Mouse (Mus musculus) left cerebral cortex, adult 2 months (tissue): ENCODE data around the gene Zcchc2. TPM values are rescaled to one million over a fixed set of nuclear protein-coding genes. Genes with fewer than 3 reads are reported as not detected.

ENCODE experiments used
- DNase-seq, 2 experiments: peaks; one replicate each; pipeline ENCODE4 v3.0.0; 2021 to 2022; ENCODE audit warnings: low spot score in 2 of 2, mixed read lengths in 1 of 2; ENCODE audit errors: extremely low spot score in 1 of 2
- H3K27ac ChIP-seq: fragments of 200-600 bp; 2 replicates; pipeline ENCODE4 v1.8.1; 2022
- H3K4me3 ChIP-seq: fragments of 200-600 bp; 2 replicates; pipeline ENCODE4 v1.8.1; 2022
- CTCF ChIP-seq: fragments of 200-600 bp; IDR thresholded peaks from 2 replicates; pipeline ENCODE4 v1.8.1; 2022; ENCODE audit warnings: antibody characterized with exemption, mild to moderate bottlenecking, moderate library complexity
- intact Hi-C: fragments of 180-260 bp; cut with DNase I; formaldehyde crosslinking; loops from one replicate; pipeline ENCODE4 v1.15.1; 2025
- total RNA-seq, 2 experiments: library from RNA; stranded (reverse); gene quantifications; 2 replicates each; pipeline ENCODE4 v1.2.3; 2021

The Zcchc2 gene
- total RNA-seq, 2 experiments from 2014 or later, result 23.2 to 26.4 TPM

GRCm38 (mm10) chr1:106019854-106020253 lies 29.6 kb downstream of the Zcchc2 start:
- H3K4me3 ChIP-seq, result no peak overlapping the region
- intact Hi-C loops, result no loop called here
- DNase-seq, result no peak
- no peak overlapping the region for H3K27ac ChIP-seq
- no peak for TF ChIP-seq CTCF

GRCm38 (mm10) chr1:106022998-106023397 lies 32.8 kb downstream of the Zcchc2 start:
- Histone ChIP-seq H3K4me3 (no peak overlapping the region), H3K27ac (no peak overlapping the region)
- DNase-seq, result no peak
- no peak for TF ChIP-seq CTCF
- intact Hi-C loops, result no loop called here

GRCm38 (mm10) chr1:106024254-106024653 lies 34.0 kb downstream of the Zcchc2 start:
- DNase-seq, result no peak
- intact Hi-C loops, result no loop called here
- TF ChIP-seq CTCF, result no peak
- Histone ChIP-seq H3K27ac (no peak overlapping the region), H3K4me3 (no peak overlapping the region)

GRCm38 (mm10) chr1:106024778-106025177 lies 34.6 kb downstream of the Zcchc2 start:
- intact Hi-C loops, result no loop called here
- no peak for TF ChIP-seq CTCF
- Histone ChIP-seq H3K4me3 (no peak overlapping the region), H3K27ac (no peak overlapping the region)
- DNase-seq, result no peak

GRCm38 (mm10) chr1:106029769-106030168 lies 39.6 kb downstream of the Zcchc2 start:
- Histone ChIP-seq H3K4me3 (no peak overlapping the region), H3K27ac (no peak overlapping the region)
- no peak for TF ChIP-seq CTCF
- DNase-seq, result no peak
- intact Hi-C loops, result no loop called here

- intact Hi-C loops, result no loop called here
- TF ChIP-seq CTCF, result no peak
- H3K27ac ChIP-seq, result no peak overlapping the region
- no peak for DNase-seq
- no peak overlapping the region for H3K4me3 ChIP-seq
Observed at GRCm38 (mm10) chr1:106030331-106030730, 40.1 kb downstream of the Zcchc2 start.

GRCm38 (mm10) chr1:106030886-106031285 lies 40.7 kb downstream of the Zcchc2 start:
- H3K4me3 ChIP-seq, result no peak overlapping the region
- no peak for DNase-seq
- H3K27ac ChIP-seq, result no peak overlapping the region
- TF ChIP-seq CTCF, result no peak
- intact Hi-C loops, result no loop called here

GRCm38 (mm10) chr1:106031908-106032307 lies 41.7 kb downstream of the Zcchc2 start:
- intact Hi-C loops, result no loop called here
- H3K4me3 ChIP-seq, result no peak overlapping the region
- no peak for TF ChIP-seq CTCF
- no peak for DNase-seq
- no peak overlapping the region for H3K27ac ChIP-seq

GRCm38 (mm10) chr1:106034776-106035175 lies 44.6 kb downstream of the Zcchc2 start:
- DNase-seq, result no peak
- no peak for TF ChIP-seq CTCF
- intact Hi-C loops, result loop anchor here (5.0 kb wide), 1 partner anchor 372 kb away; the partner anchor contains the start of genes Pign and Relch
- Histone ChIP-seq H3K27ac (no peak overlapping the region), H3K4me3 (no peak overlapping the region)

GRCm38 (mm10) chr1:106036861-106037599 lies 46.8 kb downstream of the Zcchc2 start:
- peak; percentile 94 for TF ChIP-seq CTCF
- intact Hi-C loops, result loop anchor here (1.0 to 5.0 kb wide), 2 partner anchors 146 to 375 kb away; partner anchors contain the start of genes Pign and Relch
- DNase-seq, result peak; percentile 65 to 76
- no peak overlapping the region for H3K4me3 ChIP-seq
- H3K27ac ChIP-seq, result no peak overlapping the region

GRCm38 (mm10) chr1:106039326-106039725 lies 49.1 kb downstream of the Zcchc2 start:
- no peak for DNase-seq
- TF ChIP-seq CTCF, result peak; percentile 20
- Histone ChIP-seq H3K27ac (no peak overlapping the region), H3K4me3 (no peak overlapping the region)
- intact Hi-C loops, result loop anchor here (5.0 kb wide), 1 partner anchor 377 kb away; the partner anchor contains the start of genes Pign and Relch

GRCm38 (mm10) chr1:106040271-106040670 lies 50.1 kb downstream of the Zcchc2 start:
- intact Hi-C loops, result no loop called here
- Histone ChIP-seq H3K27ac (no peak overlapping the region), H3K4me3 (no peak overlapping the region)
- TF ChIP-seq CTCF, result no peak
- DNase-seq, result no peak

GRCm38 (mm10) chr1:106042221-106042620 lies 52.0 kb downstream of the Zcchc2 start:
- DNase-seq, result no peak
- H3K27ac ChIP-seq, result no peak overlapping the region
- H3K4me3 ChIP-seq, result no peak overlapping the region
- no peak for TF ChIP-seq CTCF
- intact Hi-C loops, result no loop called here
